Mouse (Mus musculus): ENCODE measurements around the gene Tmem102.

Tmem102 gene

DNA sequence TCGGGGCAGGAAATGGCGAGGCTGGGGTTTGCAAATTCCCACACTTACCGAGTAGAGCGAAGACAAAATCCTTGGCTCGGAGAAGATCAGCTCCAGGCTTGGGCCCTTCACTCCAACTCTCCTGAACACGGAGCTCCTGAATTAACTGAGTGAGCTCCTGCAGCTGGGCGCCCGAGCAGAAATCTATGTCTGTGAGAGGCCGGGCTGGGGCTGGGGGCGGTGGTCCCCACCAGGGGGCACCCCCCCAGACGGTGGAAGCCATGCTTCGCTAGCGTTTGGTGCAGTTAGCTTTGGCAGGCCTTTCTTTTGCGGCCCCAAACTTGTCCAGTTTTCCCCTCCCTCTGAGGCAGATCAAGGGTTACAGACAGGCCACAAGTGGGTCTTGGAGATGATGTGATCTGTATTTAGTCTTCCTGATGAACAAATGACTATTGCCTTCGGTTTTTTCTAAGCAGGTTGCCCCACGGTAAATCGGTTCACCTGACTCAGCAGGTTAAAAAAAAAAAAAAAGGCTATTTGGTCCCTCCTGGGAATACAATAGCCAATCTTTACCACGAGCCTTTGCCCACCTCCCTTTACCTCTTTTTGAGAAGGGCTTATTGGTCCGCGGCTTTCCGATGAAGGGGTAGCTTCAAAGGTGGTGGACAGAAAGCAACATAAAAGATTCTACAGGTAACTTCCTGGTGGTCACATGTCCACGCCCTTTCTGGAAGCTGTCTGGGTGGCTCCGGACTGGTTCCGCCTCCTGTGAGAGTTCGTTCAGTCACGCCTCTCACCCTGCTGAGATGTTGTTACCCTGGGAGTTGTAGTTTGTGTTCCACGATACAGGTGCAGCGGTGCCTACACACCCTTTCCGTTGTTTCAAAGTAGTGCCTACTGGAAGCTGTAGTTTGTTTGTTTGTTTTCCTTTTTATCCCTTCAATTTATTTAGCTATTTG, at the start of gene Tmem102:
Gene Tmem102 (minus strand): TSS at position 653 of the 938 bp plus-strand sequence.
- DNase-seq (ENCODE audit: low spot score): no peak

DNA sequence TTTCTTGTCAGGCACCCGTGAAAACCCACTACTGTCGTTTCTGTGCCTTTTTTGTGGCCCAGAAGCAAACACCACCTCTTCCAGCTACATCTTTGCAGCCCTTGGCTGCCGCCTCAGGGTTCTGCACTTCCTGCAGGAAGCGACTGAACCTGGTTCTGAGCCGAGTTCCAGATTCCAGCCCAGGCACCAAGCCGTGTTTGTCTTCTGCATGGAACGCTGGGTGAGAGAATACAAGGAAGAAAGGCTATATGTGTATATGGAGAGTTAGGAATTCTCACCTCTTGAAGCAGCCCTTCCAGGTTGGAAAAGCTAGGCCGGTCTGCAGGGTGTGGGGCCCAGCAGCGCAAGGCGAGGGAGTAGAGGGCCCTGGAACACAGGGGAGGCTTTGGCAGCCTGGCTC, 49.3 kb upstream of the Tmem102 start:
- no peak for DNase-seq (ENCODE audit: low spot score)

DNA sequence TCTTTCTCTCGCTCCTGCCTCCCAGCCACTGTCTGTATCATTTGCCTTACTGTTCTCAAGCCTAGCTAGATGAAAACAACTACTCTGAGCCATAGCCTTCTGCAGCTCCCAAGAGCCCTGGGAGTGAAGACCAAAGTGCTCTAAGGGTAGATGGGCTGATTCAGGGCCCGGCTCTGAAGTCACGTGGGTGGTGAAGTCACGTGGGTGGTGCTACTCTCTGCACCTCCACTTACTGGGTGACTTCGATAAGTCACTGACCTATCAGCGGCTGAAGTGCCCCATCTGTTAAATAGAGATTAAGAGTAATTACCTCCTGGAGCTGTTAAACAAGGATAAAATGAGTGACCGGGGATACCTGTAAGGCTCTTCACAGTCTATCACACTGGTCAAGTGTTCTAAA, 48.6 kb upstream of the Tmem102 start:
- peak; percentile 81 for DNase-seq (ENCODE audit: low spot score)

DNA sequence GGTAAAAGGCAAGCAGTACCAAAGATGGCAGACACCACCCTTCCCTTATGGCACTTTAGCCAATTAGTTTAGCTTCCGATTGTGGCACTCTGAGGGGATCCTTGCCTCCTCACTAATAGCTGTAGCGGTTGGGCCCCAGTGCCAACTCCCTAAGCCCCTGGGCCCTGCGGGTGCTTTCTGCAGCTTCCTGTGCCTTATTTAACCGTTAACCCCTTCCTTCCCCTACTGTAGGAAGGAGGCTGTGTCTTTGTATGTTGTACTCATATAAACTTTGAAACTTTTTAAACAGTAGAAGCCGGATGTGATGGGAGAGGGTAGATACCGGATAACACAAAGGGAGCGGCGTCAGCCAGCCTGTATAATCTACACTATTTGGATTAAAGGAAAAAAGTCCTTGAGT, 45.3 kb upstream of the Tmem102 start:
- DNase-seq (ENCODE audit: low spot score): no peak

DNA sequence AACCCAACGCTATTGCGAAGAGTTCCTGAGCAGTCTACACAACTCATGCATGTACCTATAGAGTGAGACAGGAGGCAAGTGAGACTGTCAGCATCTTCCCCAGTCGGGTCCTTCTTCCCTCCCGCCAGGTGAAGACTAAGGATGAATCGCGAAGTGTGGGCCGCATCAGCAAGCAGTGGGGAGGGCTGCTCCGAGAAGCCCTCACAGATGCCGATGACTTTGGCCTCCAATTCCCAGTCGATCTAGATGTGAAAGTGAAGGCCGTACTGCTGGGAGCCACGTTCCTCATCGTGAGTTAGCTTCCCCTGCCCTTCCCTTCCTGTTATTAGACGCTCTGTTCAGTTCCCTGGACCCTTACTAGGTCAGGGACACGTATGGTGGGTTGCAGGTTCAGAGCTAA, 44.5 kb upstream of the Tmem102 start:
- no peak for DNase-seq (ENCODE audit: low spot score)

DNA sequence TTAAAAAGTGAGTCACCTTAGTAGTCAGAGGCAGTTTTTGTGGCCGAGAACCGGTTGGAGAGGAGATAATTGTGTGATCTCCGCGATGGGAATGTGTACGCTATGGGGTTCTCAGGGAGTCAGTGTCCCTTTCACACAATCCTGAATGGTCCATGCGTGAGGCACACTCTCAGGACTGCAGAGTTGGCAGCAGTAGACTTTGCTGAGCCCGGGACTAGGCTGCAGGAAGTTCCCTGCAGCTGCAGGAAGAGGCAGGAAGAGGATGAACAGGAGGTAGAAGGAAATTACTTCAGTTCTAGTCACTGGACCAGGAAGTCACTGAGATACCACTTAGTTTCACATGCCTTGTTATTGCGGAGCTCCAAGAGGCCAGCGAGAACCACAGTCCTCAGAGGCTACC, 43.7 kb upstream of the Tmem102 start:
- DNase-seq (ENCODE audit: low spot score): no peak

DNA sequence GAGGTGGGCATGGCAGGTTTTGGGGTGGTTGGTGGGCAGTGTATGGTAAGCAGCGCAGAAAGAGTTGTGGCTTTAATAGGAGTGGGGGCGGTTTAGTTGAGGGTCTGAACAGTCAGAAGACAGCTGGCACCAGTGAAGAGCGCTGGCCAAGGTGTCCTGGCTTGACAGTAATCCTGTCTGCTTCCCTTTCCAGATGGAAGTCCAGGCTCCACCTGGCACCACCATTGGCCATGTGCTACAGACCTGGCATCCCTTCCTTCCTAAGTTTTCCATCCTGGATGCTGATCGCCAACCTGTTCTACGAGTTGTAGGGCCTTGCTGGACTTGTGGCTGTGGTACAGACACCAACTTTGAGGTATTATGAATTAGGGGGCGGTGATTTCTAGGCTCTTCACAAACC, 42.6 kb upstream of the Tmem102 start:
- no peak for DNase-seq (ENCODE audit: low spot score)

DNA sequence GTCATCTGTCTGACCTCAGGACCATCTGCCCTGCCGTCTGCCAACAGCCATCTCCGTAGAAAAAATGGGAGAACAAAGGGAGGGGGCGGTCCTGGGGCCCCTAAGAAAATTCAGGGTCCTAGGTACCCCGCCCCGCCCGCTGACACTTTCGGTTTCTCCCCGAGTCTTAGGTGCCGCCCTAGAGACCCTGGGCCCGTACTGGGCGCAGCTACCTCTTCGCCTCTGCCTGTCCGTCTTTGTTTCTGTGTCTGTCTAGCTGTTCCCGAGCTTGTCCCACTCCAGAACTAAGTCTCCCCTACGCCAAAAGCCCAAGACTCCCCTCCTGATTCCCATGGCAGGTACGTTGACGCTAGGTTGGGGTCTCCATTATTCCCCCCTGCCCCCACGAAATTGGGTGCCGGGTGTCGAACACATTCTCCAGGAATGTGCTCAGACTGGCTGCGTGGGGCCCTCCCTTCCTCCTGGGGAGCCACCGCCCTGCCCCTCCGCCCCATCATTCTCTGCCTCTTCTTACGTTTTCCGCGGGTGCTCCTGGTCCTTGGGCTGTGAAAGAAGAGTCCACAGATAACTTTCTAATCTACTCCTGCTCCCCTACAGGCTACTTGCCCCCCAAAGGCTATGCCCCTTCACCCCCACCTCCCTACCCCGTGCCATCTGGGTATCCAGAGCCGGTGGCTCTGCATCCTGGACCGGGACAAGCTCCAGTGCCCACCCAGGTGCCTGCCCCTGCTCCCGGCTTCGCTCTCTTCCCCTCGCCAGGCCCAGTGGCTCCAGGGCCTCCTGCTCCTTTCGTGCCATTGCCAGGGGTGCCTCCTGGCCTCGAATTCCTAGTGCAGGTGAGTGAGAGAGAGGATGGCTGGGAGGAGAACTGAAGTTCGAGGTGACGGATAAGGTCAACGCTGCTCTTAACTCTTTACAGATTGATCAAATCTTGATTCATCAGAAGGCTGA, 41.6 kb upstream of the Tmem102 start:
- peak; percentile 39 for DNase-seq (ENCODE audit: low spot score)

DNA sequence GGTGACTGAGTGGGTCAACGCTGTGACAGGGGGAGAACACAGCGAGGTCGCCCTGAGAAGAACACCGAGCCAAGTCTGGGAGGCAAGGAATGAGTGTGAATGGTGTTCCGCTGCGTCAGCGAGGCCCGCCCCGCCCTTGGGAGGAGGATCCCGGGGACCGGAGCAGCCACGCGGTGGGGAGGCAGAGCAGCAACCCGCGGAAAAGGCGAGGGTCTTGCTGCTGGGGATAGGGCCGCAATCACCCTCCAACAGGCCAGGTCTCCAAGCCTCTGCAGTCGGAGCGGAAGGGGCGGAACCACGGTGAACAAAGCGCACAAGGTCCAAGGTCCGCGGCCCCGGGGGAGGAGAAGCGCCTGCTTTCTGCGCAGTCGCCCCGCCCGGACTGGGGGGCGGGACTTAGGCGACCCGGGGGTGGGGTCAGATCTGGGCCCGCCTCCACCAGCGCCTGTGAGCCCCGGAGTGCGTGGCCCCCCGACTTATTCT, 40.8 kb upstream of the Tmem102 start, which contains the start of gene Plscr3:
Gene Plscr3 (plus strand): TSS at position 179 of the 483 bp plus-strand sequence.
- DNase-seq (ENCODE audit: low spot score): peak; percentile 90

DNA sequence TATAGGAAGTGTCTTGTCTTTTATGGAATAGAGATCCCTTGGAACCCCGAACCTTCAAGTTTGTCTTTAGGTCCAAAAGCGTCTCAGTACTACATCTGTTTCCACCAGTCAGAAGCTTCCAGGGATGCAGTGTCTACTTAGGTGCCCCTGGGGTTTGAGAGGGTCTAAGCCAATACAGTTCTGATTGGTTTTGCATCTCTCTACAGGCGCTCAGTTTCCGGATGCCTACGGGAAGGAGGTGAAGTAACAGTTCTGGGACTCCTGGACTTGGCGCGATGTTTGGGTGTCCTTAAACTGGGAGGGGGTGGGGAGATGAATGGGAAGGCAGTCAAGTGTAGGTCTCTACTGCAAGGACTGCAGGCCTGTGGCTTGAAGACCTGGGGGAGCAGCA, 33.3 kb upstream of the Tmem102 start:
- DNase-seq (ENCODE audit: low spot score): no peak

DNA sequence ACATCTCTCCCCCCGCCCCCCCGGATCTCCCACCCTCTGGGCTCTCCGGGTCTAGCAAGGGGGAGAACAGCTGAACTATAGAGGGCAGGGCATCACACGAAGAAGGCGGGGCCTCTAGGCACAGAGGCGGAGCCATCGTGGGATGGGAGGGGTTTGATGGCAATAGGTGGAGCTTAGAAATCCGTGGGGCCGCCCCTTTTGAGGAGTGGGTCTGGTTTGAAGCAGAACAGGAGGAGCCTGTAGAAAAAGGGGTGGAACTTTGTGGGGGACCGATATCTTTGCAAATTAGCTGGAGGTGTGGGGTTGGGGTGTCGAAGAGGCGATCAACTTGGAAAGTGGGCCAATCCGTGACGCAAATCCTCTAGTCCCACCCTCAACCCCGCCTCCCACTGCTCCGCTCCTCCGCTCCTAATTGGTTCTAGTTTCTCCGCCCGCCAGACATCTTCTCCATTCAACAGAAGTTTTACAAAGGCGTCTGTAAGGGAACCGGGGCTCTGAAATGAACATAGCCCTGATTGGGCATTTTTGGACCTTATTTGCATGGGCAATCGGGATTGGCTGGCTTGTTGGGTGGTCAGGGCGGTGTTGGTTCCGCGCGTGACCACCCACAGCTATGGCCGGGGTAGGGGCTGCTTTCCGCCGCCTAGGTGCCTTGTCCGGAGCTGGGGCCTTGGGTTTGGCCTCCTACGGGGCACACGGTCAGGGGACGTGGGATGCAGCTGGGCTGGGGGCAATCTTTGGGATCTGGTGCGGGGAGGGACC, 32.7 kb upstream of the Tmem102 start, which contains the start of gene Tmem256:
Gene Tmem256 (plus strand): TSS at position 563 of the 762 bp plus-strand sequence.
- DNase-seq (ENCODE audit: low spot score): peak; percentile 90

DNA sequence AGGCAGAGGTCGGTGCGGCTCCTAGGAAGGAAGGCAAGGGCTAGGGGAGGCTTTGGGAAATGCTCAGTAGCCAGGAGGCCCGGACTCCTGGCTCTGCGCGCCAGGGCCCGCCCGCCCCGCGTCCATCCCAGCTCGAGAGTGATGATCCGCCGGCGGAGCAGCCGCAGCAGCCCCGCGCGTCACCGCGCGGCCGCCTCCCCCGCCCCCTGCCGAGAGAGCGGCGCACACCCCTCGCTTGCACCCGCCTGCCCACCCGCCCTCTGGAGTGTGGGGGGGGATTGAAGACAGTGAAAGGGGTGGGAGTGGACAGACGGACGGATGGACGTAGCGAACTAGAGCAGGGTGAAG, 32.2 kb upstream of the Tmem102 start, which contains the start of gene Nlgn2:
Gene Nlgn2 (minus strand): TSS at position 181 of the 348 bp plus-strand sequence.
- no peak for DNase-seq (ENCODE audit: low spot score)

DNA sequence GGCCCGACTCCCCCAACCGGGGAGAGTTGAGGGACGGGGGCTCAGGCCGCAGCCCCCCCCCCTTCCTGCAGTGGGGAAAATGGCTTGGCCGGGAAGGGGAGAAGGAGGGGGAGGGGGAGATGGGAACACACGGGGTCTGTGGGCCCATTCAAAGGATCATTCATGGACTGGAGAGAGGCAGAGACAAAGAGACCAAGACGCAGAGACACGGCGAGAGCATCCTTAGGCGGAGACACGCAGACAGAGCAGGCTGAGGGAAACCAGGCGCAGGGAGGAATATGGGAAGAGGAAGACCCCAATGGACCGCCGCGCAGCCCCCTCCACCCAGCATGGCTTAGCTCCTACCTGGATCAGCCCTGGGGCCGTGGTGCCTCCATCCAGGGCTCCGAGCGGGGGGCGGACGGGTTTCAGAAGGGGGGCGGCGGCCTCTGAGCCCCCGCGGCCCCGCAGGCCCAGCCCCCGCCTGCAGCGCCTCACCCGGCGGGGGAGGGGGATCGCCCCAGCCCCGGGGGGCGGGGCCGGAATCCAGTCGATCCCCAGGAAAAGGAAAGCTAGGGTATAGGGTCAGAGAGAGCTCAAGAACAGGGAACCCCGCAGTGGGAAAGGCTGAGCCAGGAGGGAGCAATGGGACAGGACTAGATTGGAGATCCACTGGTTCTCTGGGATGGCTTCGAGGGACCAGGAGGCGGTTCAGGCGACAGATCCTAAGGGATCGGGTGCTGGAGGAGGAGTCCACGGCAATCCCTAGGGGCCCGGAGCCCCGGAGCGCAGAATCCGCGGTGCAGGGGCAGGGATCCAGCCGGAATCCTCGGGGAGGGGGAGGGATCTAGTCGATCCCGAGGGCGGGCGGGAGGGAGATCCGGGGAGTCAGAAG, 31.5 kb upstream of the Tmem102 start:
- DNase-seq (ENCODE audit: low spot score): no peak

DNA sequence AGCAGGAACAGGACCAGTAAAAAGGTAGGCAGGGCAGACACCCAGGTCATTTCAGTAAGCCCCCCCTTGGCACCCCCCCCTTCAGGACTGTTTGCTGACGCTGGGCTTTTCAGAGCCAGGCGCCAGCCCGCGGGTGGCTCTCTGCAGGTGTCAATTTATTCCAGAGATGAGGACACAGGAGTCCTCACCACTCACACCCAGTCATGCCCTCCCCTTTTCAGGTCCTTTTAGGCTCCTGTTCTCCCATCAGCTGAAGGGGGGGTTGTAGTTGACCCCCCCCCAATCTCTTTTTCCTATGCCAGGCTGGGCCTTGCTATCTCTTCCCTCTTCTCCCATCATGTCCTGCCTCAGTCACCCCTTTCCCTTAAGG, 30.5 kb upstream of the Tmem102 start:
- DNase-seq (ENCODE audit: low spot score): no peak

DNA sequence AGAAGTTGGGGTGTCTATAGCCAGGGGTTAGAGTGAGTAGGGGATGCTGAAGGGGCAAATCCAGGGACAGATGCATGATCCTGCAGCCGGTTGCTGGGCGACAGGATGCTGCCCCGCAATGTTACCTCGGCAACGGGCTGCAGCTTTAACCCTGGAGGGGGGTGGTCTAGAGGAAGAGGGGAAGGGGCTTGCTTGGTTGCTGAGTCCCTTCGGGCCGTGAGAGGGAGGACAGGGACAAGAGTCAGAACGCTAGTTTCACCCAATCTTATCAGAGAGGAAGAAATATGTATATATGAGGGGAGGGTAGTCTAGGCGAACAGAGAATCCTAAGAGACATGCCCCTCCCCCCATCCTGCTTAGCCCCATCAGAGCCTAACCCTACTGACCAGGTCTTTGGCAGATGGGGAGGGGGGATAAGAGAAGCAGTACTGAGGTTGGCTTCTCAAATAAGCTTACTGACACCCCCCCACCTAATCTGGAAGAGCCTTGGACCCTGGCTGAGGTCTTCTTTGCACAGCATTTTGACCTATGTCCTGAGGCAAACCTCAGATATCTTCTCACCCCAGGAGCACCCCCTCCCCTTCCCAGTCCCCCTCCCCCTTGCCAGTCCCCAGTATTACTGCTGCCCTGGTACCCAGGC, 30.0 kb upstream of the Tmem102 start:
- DNase-seq (ENCODE audit: low spot score): no peak

DNA sequence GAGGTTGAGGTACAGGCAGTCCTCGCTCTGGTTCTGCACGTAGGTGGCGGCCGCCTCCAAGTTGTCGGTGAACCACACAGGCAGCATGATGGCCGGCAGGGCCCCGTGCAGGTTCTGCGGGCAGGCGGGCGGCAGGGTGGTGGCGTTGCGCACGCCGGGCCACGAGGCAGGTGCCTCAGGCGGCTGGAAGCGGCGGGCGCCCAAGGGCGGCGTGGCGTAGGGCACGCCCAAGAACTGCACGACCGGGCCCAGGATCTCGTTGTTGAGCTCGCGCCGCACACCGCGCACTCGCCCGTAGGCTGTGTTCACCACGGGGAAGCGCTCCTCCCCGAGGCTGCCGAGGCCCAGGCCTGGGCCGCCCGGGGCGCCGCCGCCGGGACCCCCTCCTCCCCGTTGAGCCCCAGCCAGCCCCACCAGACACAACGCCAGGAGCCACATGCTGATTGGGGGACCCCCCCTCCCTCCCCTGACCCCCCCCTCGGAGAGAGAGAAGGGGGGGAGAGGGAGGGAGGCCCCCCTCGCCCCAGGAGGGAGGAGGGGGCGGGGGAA, 28.7 kb upstream of the Tmem102 start:
- peak; percentile 46 for DNase-seq (ENCODE audit: low spot score)

DNA sequence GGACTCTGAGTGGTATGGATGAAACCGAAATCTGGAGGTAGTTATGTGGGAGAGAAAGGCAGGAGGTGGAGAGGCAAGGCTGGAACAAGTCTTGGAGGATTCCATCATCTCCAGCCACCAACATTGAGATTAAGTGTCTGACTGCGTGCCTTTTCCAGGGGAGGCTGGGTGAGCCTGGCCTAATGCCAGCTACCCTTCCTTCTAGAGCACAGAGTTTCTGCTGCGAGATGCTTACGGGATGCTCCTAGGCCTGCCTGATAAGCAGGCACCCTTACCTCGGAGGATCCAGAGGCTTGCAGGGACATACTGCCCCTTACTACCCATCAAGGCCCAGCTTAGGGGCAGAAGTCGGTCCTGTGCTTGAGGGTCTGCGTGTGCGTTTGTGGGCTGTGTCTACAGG, 28.1 kb upstream of the Tmem102 start:
- DNase-seq (ENCODE audit: low spot score): no peak

DNA sequence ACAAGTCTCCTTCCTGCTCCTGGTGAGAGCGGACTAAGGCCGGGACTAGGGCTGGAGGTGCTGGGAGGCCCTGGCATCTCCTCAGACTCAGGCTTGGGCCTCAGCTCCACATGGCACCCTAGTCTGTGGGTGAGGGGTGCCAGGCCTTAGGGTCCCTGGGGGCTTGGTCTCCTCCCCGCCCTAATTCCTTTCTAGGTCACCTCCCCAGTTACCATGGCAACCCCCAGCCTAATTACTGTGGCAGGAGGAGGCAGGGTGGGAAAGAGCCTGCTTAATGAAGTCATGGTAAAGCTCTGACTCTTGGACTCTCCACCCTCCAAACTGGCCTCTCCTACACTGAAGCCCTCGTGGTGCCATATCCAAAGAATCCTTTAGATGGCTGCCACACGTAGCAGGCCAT, 23.4 kb upstream of the Tmem102 start:
- DNase-seq (ENCODE audit: low spot score): no peak

DNA sequence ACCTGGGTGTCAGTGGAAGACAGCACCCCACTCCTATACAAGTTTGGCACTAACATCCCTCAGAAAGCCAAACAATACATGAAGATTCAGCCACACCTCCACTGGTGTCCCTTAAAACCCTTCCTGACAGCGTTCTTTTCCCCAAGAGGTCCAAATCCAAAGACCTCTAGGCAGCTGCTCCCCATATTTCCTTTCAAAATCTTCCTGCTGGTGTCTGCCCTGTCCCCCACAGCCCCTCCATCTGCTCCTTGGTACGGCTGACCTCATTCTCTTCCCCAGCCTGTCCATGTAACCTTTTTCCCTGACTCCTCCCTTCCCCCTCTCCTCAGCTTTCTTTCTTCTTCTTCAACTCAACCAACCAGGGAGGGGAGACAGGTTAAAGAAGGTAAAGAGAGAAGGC, 18.0 kb upstream of the Tmem102 start:
- no peak for DNase-seq (ENCODE audit: low spot score)

DNA sequence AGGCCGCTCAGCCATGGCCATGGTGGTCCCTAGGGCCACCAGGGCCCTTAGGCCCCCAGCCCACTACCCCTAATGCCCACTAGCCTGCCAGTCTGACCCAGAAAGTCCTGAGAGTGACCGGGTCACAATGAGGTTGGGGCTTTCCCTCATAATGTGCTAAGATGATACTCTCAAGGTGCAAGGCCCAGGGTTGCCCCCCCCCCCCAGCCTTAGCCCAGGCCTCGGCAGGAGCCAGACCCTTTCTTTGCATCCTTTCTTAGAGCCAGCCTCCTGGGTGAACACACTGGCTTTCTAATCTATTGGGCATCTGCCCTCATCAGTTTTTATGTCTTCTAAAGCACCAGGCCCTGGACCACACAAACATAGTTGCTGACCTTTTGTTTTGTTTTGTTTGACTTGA, 16.7 kb upstream of the Tmem102 start, which contains the start of gene Spem1:
Gene Spem1 (minus strand): TSS at position 101 of the 400 bp plus-strand sequence.
- DNase-seq (ENCODE audit: low spot score): no peak
